15 mouse cellular contexts compared by ENCODE assay signal in genomic region chr13:41427046-41427445, GRCm38 (mm10).
"Had no signal": no experiment of that assay in that cellular context is flagged by ENCODE, and none has a peak within 500 bp of the region (broad histone marks: within the 10 kb centered on the region; RNA-seq: fewer than 3 reads in every experiment).

No protein-coding gene starts in this region.

- H3K36me3 ChIP-seq: lung, embryonic 15.5 days had no signal

- H3K27me3 ChIP-seq: lung, embryonic 15.5 days had no signal

- DNase-seq: kidney, adult 18-20 months; kidney, adult 9 months; kidney, postnatal 25 days; layer of hippocampus, postnatal 36 days; lung, adult 18-20 months; lung, postnatal 10 days; lung, postnatal 4 days; midbrain, embryonic 14.5 days; thymus, postnatal 25 days had no signal

- H3K27ac ChIP-seq: kidney, postnatal 0 days; layer of hippocampus, adult 2 months; left cerebral cortex, adult 2 months; liver, embryonic 14.5 days; lung, embryonic 15.5 days; stomach, postnatal 0 days had no signal

- H3K4me3 ChIP-seq: layer of hippocampus, adult 2 months; left cerebral cortex, adult 2 months; lung, embryonic 15.5 days had no signal
